Mouse (Mus musculus): Measurements from ENCODE around the gene Plgrkt.
"Not testable (repeated sequence)": the region's sequence is repeated elsewhere in the genome, so short reads cannot be mapped to it uniquely, and the experiment has no call there.

Gene Plgrkt

DNA sequence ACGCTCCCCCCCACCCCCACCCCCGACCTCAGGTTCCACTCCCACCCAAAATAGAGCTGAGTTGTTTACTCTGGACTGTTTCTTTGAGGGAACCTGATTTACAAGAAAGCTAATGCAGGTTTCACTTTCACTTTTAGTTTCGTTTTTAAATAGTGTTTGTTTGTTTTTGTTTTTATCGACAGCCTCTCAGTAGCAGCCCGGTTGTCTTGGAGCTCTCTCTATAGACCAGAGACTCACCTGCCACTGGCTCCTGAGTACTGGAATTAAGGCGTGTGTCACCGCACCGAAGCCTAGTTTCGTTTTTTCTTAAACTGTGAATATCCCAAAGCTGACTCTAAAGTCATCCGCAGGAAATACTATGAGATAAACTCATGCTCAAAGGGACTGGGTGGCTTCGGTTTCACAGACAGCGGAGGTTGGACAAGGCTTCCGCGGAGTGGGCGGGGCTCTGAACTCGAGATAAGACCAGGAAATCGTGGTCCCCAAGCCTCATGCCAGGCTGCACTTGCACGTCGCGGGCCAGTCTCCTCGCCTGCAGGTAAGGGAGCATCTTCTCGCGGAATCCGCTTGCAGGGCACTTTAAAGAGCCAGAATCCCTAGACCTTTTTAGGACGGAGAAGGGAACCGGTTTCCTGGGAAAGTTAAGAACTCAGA lies at the start of gene Plgrkt, which contains the start of gene Cd274:
TSS of gene Plgrkt (minus strand) at position 422 of the 654 bp plus-strand sequence.
TSS of gene Cd274 (plus strand) at position 487 of the 654 bp plus-strand sequence.
- DNase-seq (ENCODE audit: low spot score) = peak; percentile 45

DNA sequence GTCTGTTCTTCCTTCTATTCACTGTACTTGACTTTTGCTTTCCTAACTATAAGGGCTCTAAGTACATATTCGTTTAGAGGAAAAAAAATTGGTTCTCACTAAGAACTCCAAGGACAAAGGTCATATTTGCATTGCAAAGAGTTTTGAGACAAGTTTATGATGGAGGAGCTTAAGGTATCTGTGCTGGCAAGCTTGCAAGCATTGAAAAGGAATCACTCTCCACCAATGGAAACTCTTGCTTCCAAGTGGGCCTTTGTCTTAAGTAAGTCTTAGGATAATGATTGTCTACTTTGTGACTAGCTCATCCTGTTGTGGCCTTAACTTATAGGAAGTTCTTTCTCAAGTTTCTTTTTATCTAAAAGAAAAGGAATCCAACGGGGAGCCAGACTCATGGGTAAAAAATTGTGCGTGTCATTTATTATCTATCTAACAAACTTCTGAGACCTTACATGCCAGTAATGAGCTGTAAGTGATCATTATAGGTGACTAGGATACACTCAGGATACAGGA lies 49.3 kb upstream of the Plgrkt start:
- no peak for DNase-seq (ENCODE audit: low spot score)

DNA sequence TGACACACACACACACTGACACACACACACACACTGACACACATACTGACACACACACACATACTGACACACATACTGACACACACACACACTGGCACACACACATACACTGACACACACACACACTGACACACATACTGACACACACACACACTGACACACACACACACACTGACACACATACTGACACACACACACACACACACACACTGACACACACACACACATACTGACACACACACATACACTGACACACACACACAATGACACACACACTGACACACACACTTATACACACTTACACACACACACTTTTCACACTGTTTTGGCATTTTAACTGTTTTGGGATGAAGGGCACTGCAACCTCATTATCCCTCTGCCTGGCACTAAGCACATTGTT lies 47.7 kb upstream of the Plgrkt start:
- DNase-seq (ENCODE audit: low spot score) = not testable (repeated sequence)

DNA sequence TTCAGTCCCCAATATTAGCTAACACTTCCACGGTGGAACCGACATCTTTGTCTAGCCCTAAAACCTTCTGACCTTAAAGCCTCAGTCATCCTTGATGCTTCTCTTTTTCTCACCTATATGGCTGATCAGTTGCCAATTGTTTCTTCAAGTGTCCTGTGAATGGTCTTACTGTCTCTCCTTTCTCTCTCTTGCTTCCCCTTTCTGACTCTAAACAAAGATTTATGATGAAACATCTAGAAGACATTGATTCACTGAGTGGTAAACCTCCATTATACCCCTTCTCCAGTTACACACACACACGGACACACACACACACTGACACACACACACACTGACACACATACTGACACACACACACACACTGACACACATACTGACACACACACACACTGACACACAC lies 47.3 kb upstream of the Plgrkt start:
- no peak for DNase-seq (ENCODE audit: low spot score)

DNA sequence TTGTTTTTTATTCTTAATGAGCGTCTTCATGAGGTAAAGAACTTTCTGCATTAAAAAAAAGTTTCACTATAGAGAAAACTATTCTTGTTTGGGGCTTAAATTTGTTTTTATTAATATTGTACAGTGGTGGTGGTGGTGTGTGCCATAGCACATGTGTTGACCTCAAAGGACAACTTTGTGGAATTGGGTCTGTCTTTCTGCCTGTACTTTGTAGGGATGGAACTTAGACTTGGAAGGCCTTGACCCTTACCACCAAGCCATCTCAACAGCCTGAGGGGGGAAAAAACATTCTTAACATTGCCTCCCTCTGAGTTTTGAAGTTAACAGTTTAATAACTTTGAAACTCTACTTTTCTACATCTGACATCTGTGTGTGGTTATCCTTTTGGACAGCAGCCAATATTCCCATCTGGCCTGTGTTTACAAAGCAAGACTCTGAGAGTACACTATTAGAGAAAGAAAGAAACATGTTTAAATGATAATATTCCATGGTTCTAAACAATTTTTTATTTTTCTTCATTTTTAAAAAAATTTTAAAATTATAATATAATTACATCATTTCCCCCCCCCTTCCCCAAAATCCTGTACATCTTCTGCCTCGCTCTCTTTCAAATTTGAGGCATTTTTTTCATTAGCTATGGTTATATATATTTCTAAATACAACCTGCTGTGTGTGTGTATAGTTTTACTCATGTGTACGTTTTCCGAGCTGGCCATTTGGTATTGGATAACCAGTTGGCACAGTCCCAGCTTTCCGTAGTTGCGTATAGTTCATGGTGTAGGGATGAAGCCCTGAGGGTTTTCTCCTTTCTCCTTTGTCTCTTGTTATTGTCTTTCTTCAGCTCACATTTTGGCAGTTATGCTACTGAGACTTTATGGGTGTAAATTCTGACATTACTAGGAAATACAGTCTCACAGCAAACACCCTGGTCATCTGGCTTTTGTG lies 45.6 kb upstream of the Plgrkt start:
- DNase-seq (ENCODE audit: low spot score) = peak; percentile 25

DNA sequence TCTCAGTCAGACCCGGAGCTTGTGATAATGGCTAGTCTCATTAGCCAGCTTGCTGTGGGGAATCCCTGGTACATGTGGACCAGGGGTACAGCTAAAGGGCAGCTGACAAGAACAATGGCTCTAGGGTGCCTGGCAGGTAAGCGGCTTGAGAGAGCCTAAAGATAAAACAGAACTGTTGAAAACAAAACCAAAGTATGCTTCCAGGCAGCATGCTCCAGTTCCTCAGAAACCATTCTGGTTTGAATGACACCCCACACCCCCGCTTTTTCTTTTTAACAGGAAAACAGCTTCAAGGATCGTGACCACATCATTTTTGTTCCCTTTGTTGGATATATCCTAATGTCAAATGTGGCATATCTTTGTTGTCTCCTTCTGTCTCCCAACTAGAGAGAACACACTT lies 43.4 kb upstream of the Plgrkt start, which contains the start of gene Pdcd1lg2:
TSS of gene Pdcd1lg2 (plus strand) at position 301 of the 400 bp plus-strand sequence.
- DNase-seq (ENCODE audit: low spot score) = no peak

DNA sequence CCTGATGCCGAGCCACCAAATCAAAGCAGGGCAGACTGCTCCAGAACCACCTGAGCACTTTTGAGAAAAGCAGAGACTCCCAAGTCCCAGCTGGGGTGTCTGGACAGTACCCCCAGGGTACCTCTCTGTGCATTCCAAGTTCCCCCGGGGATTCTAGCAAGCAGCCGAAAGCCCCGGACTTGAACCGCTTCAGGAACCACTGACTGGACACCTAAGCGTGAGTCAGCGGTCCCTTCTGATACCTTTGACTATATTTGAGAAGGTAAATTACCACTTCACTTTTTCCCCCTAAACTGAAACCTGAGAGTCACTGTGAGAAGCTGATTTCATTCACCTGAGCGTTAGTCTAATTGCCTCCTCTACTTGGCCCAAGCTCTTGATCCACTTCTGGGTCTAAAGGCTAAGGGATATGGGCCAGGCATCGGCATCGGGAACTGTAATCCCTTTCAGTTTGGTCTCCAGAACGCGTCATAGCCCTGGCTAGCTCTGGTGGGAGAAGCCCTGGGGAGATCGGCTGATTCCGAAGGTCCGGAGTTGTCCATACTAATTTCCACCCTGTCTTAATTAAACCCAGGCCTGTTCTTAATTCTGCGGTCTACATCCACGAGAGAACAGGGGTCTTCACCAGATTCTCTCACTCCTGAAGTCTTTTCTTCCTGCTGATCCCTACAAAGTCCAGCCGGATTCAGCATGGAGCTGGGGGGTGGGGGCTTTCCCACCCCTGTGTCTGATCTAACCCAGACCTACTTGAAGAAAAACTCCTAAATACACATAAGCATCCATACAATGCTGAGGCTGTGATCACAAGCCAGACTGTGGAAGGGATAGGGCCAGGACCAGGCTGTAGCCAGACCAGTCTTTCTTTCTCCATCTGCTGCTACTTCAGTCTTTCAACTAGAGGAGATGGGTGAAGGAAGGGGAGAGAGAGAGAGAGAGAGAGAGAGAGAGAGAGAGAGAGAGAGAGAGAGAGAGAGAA lies 39.1 kb upstream of the Plgrkt start:
- no peak for DNase-seq (ENCODE audit: low spot score)

DNA sequence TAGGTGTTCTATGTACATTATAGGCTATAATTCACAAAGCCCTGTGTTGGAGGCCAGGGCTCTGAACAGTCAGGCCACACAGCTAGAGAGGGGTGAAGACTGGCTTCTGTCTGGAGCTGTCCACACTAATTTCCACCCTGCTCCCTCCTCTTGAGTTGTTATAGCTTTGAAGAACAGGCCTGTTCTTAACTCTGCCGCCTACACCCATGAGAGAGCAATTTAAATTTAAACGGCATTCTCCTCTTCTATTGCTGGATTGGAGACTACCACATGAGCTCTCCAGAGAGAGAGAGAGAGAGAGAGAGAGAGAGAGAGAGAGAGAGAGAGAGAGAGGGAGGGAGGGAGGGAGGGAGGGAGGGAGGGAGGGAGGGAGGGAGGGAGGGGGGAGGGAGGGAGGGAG lies 38.2 kb upstream of the Plgrkt start:
- no peak for DNase-seq (ENCODE audit: low spot score)

DNA sequence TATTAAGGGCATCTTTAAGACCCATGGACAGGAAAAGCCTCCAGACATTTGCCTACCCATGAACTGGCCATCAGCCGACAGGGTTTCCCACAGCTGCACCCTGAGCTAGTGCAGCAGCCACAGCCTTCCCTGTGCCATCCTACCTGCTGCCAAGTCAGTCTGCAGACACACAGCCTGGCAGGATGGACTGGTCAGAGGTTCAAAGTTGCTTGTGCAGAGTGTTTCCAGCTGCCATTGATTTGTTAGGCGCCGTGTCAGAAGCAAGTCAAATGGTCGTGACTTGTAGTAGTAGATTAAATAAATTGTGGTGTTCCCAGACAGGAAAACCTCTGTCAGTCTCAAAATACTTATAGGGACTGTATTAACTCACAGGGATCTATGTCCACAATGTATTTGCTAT lies 36.1 kb upstream of the Plgrkt start:
- DNase-seq (ENCODE audit: low spot score) = no peak

DNA sequence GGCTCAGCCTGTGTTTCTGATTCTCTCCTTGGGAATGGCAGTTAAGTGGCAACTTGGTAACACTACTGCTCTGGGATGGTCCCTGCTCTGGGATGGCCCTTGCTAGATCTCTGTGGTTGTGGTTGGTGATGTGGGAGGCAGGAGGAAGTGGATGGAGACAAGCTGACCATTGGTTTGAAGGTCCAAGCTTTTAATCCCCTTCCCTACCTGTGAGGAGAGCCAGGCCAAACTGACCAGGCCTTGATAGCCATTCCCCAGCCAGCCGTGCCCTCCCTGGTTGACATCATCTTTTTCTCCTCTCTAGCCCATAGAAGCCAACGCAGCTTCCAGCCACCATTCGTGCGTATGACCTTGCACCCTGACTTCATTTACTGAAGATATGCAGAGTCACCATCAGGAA lies 35.4 kb upstream of the Plgrkt start:
- no peak for DNase-seq (ENCODE audit: low spot score)

DNA sequence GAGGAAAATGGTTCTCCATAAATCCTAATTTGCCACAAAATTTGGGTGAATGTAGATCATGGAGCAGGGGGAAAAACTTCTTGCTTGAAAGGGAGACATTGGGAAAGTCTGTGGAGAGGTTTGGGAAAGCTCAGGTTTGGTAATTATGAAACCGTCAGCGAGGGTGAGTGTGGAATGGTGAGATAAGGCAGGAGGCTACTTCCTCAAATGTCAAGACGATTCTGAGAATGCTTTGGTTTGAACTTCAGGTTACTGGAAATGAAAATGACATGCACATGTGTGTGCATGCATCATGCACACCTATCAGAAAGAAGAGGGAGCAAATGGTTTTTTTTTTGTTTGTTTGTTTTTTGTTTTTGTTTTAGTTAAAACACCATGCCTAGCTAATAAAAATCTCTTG lies 33.3 kb upstream of the Plgrkt start:
- no peak for DNase-seq (ENCODE audit: low spot score)

DNA sequence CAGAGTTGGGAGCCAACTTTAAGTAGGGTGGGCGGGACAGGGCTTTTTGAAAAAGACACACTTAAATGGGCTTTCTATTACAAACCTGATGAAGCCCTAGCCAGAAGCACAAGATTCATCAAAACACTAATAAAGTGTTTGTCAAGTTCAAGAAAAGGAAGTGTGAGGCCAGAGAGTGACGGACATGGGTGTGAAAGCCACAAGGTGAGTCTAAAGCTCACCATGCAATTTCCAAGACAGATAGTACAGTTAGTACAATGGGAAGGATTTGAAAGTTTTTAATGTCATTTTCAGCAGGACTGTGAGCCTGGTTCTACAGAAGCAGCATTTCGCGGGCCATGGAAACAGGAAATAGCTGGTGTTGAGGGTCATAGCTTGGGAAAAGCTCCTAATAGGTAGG lies 32.6 kb upstream of the Plgrkt start:
- no peak for DNase-seq (ENCODE audit: low spot score)

DNA sequence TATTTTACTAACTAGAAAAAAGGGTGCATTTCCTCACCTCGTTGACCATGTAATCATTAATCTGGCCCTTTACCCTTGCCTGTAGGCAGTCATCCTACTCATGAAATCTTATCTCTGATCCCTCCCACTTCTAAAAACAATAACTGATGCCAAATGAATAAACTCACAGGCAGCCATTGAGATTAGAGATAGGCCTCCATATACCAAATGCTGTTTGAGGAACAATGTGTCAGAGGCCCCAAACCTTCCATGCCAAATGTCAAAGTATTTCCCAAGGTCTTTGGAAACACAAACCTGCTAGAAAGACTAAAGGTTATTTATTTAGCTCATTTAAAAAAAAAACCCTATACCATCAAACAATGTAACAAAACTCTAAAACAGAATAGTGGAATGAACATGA lies 29.2 kb upstream of the Plgrkt start:
- no peak for DNase-seq (ENCODE audit: low spot score)

DNA sequence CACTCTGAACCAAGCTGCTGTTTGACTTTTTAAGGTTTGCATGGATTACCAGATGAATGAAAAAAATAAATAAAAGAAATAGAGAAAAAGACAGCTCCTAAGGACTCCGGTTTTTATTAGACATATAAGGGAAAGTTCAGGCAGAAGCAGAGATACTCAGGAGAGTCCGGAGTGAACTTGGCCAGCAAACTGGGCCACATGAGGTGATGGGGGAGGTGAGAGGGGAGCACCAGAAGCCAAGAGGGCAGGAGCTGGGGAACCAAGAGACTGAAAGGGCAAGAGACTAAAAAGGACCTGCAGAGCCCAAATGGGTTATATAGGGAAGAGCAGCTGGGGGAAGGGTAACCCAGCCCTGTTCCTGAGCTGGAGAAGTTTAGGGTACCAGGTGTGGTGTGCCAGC lies 27.5 kb upstream of the Plgrkt start:
- DNase-seq (ENCODE audit: low spot score) = no peak

DNA sequence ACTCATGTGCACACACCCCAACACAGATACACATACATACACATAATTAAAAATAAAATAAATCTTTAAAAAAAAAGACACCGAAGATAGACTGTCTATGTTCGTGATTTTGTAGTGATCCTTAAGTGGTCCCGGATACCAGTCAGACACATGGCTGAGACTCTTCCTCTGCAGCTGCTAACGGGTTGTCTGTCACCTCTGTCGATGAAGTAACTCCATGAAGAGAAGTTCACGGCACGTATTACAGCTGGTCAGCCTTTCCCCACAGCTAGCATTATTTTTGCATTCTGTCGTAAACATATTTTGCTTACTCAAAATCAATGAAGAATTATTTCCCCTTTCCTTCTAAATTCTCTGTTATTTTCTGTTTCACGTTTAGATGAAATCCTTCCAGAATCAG lies 26.1 kb upstream of the Plgrkt start:
- no peak for DNase-seq (ENCODE audit: low spot score)

DNA sequence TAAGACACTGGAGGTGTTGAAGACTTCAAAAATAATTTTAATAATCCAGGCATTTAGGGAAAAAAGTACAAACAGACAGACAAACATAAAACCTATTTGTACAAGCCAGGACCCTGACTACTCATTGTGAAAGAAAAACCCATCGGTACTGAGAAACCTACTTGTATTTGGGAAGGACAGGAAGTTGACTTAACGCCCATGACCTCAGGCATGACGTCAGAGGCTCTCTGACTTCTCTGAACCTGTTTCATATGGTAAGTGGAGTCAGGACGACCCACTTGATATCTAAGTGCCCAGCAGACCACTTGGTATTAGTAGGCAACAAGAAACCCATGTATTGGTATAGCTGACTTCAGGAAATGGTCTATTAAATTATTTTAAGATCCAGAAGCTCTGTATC lies 24.1 kb upstream of the Plgrkt start:
- no peak for DNase-seq (ENCODE audit: low spot score)

DNA sequence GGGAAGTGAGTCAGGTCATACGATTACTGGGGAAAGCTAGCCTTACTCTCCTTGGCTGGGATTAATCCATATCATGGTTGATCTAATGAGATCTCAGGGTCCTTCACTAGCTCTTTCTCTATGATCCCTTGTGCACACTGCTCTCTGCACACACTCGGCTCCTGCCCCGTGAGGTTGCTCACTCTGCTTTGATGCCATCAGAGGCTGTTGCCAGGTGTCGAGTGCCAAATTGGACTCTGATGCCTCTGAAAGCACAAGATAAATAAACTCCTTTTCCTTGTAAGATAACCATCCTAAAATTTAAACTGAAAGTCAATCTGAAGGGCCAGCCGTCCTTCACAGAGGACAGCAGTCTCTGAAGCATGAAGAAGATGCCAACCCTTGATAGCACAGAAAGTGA lies 23.3 kb upstream of the Plgrkt start:
- DNase-seq (ENCODE audit: low spot score) = no peak

DNA sequence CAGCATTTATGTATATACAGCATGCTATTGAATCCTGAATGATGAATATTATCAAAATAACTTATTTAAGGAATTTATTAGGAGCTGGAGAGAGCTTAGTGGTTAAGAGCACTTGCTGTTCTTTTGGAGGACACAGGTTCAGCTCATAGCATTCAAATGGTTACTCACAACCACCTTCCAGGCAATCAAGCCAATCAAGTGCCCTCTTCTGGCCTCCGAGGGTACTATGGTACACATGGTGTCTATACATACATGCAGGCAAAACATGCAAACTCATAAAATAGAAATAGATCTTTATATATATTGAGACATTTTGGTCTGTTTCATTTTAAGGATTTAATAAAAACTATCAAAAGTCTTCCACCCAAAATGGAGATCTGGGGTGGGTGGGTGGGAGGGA lies 21.6 kb upstream of the Plgrkt start:
- no peak for DNase-seq (ENCODE audit: low spot score)

DNA sequence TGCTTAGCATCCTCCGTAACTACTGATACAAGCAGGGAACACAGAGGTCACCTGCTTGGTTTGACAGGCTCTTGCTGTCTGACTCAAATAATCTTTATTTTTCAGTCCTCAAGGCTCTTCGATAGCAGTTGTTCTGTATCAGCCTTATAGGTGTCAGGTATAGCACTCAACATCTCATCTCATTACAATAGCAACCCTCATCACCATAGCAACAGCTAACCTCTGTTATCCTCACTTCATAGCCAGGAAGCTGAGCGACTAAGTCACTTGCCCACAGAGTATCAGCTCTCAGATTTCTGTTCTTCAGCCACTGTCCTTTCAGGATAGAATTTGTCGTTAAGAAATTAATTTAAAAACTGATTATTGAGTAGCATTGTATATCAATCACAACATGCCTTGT lies 18.6 kb upstream of the Plgrkt start:
- DNase-seq (ENCODE audit: low spot score) = no peak

DNA sequence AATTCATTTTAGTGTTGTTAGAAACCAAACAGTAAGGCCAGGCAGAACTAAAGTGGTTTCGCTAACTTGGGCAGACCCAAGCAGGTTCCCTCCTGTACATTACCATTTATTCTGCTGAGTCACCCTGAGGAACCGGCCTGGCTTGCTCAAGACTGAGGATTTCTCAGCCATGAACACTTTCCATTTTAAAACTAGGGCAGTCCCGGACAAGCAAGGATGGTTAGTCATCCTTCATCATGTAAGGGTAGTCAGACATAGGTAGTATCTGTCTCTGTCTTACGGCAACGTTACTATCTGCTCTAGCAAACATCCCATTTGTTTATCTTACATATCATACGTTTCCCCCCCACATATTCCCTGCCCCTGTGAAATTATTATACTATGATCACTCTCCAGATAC lies 17.8 kb upstream of the Plgrkt start:
- DNase-seq (ENCODE audit: low spot score) = no peak

DNA sequence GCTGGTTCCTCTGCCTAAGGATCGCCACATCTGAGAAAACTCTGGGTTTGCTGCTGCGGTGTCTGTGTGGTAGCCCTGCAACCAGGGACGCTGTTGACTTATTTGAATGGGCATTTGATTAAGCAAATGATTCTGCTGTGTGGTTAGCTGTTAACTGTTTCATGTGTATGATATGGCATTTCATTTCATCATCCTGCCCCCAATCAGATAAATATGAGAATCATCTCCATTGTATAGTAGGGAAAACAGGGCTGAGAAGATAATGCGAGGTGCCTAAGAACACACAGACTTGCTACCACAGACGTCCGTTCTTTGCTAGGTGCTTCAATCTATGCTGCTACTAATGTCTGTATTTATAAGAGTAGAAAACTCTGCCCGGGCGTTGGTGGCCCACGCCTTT lies 17.2 kb upstream of the Plgrkt start:
- DNase-seq (ENCODE audit: low spot score) = no peak

DNA sequence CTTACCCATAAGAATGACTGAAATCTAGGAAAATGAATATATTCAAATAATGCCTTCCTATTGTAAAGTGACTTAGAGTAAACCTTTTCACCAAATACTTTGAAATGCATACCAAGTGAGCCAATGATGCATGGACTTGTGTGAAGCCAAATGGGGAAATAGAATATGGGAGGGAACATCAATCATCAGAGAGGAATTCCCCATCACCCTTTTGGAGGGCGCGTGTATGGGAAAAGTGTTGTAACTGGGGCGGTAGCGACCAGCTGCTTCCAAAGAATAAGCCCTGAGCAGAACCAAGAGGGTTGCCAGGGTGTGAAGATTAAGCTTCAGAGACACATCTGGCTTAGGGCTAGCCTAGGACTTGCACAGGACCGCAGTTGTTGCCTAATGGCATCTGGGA lies 16.2 kb upstream of the Plgrkt start:
- no peak for DNase-seq (ENCODE audit: low spot score)
